Mouse (Mus musculus): ENCODE measurements around the gene Prn. TPM values are rescaled to one million over a fixed set of nuclear protein-coding genes. Genes with fewer than 3 reads are reported as not detected.

The Prn gene
- polyA plus RNA-seq, 1 experiment from 2014 or later: not detected

GRCm38 (mm10) chr2:131886503-131887160, 23.1 kb upstream of the Prn start:
- 55% methylated on average over 6 of the region's 6 CpGs for WGBS (ENCODE audit: insufficient replicate concordance)
- H3K4me1 ChIP-seq (replicated peaks): peaks cover 6% of the 10 kb centered on the region; the same call in 1 of the 2 replicates
- H3K9me3 ChIP-seq (replicated peaks): no peaks in the 10 kb centered on the region
- no peak overlapping the region for H3K4me3 ChIP-seq (replicated peaks)
- ATAC-seq (ENCODE audit: insufficient read depth): no peak
- H3K27me3 ChIP-seq: peaks cover 48% of the 10 kb centered on the region
- no peak overlapping the region for H3K4me2 ChIP-seq
- H3K27ac ChIP-seq (replicated peaks): no peak overlapping the region
- H3K36me3 ChIP-seq (replicated peaks): no peaks in the 10 kb centered on the region
- no peak overlapping the region for H3K9ac ChIP-seq

GRCm38 (mm10) chr2:131888233-131888632, 21.5 kb upstream of the Prn start:
- Histone ChIP-seq H3K27ac (replicated peaks) (no peak overlapping the region), H3K9me3 (replicated peaks) (no peaks in the 10 kb centered on the region), H3K4me3 (replicated peaks) (no peak overlapping the region), H3K27me3 (peaks cover 41% of the 10 kb centered on the region), H3K9ac (no peak overlapping the region), H3K36me3 (replicated peaks) (no peaks in the 10 kb centered on the region), H3K4me1 (replicated peaks) (peaks cover 14% of the 10 kb centered on the region; the same call in 1 of the 2 replicates), H3K4me2 (no peak overlapping the region)
- 14% methylated on average over 7 of the region's 7 CpGs for WGBS (ENCODE audit: insufficient replicate concordance)
- no peak for ATAC-seq (ENCODE audit: insufficient read depth)

GRCm38 (mm10) chr2:131892534-131892933, 17.2 kb upstream of the Prn start:
- Histone ChIP-seq H3K9me3 (replicated peaks) (no peaks in the 10 kb centered on the region), H3K4me1 (replicated peaks) (peaks cover 14% of the 10 kb centered on the region; the same call in 1 of the 2 replicates), H3K9ac (no peak overlapping the region), H3K36me3 (replicated peaks) (no peaks in the 10 kb centered on the region), H3K27ac (replicated peaks) (no peak overlapping the region), H3K4me3 (replicated peaks) (no peak overlapping the region), H3K27me3 (peaks cover 15% of the 10 kb centered on the region), H3K4me2 (no peak overlapping the region)
- 46% methylated on average over 5 of the region's 5 CpGs for WGBS (ENCODE audit: insufficient replicate concordance)
- no peak for ATAC-seq (ENCODE audit: insufficient read depth)

GRCm38 (mm10) chr2:131895106-131895505, 14.7 kb upstream of the Prn start:
- WGBS (ENCODE audit: insufficient replicate concordance): 59% methylated on average over 2 of the region's 2 CpGs
- no peak overlapping the region for H3K9ac ChIP-seq
- no peak for ATAC-seq (ENCODE audit: insufficient read depth)
- H3K27ac ChIP-seq (replicated peaks): no peak overlapping the region
- no peak overlapping the region for H3K4me3 ChIP-seq (replicated peaks)
- 0 out of 2 replicates have a peak, but pooled peaks cover 8% of the 10 kb centered on the region for H3K4me1 ChIP-seq (replicated peaks)
- no peaks in the 10 kb centered on the region for H3K36me3 ChIP-seq (replicated peaks)
- H3K4me2 ChIP-seq: no peak overlapping the region
- H3K9me3 ChIP-seq (replicated peaks): no peaks in the 10 kb centered on the region
- H3K27me3 ChIP-seq: peaks cover 4% of the 10 kb centered on the region; the same call in 1 of the 2 replicates

GRCm38 (mm10) chr2:131896011-131896410, 13.7 kb upstream of the Prn start:
- peaks cover 6% of the 10 kb centered on the region; the same call in 1 of the 2 replicates for H3K27me3 ChIP-seq
- H3K4me3 ChIP-seq (replicated peaks): no peak overlapping the region
- H3K9me3 ChIP-seq (replicated peaks): no peaks in the 10 kb centered on the region
- no peak overlapping the region for H3K9ac ChIP-seq
- H3K36me3 ChIP-seq (replicated peaks): no peaks in the 10 kb centered on the region
- 0 out of 2 replicates have a peak, but pooled peaks cover 14% of the 10 kb centered on the region for H3K4me1 ChIP-seq (replicated peaks)
- ATAC-seq (ENCODE audit: insufficient read depth): no peak
- H3K4me2 ChIP-seq: no peak overlapping the region
- 84% methylated on average over 4 of the region's 4 CpGs for WGBS (ENCODE audit: insufficient replicate concordance)
- H3K27ac ChIP-seq (replicated peaks): no peak overlapping the region

GRCm38 (mm10) chr2:131897336-131898109, 12.2 kb upstream of the Prn start:
- no peaks in the 10 kb centered on the region for H3K9me3 ChIP-seq (replicated peaks)
- no peak overlapping the region for H3K4me3 ChIP-seq (replicated peaks)
- no peak overlapping the region for H3K27ac ChIP-seq (replicated peaks)
- 81% methylated on average over 12 of the region's 12 CpGs for WGBS (ENCODE audit: insufficient replicate concordance)
- H3K9ac ChIP-seq: no peak overlapping the region
- peaks cover 6% of the 10 kb centered on the region; the same call in 1 of the 2 replicates for H3K27me3 ChIP-seq
- no peak for ATAC-seq (ENCODE audit: insufficient read depth)
- H3K4me1 ChIP-seq (replicated peaks): 0 out of 2 replicates have a peak, but pooled peaks cover 7% of the 10 kb centered on the region
- no peaks in the 10 kb centered on the region for H3K36me3 ChIP-seq (replicated peaks)
- no peak overlapping the region for H3K4me2 ChIP-seq

GRCm38 (mm10) chr2:131902423-131902822, 7.3 kb upstream of the Prn start:
- no peak overlapping the region for H3K4me2 ChIP-seq
- ATAC-seq (ENCODE audit: insufficient read depth): no peak
- H3K9ac ChIP-seq: no peak overlapping the region
- no peaks in the 10 kb centered on the region for H3K36me3 ChIP-seq (replicated peaks)
- H3K27ac ChIP-seq (replicated peaks): no peak overlapping the region
- no peak overlapping the region for H3K4me3 ChIP-seq (replicated peaks)
- peaks cover 51% of the 10 kb centered on the region for H3K4me1 ChIP-seq (replicated peaks)
- peaks cover 6% of the 10 kb centered on the region; the same call in 1 of the 2 replicates for H3K27me3 ChIP-seq
- H3K9me3 ChIP-seq (replicated peaks): no peaks in the 10 kb centered on the region
- 65% methylated on average over 3 of the region's 3 CpGs for WGBS (ENCODE audit: insufficient replicate concordance)

GRCm38 (mm10) chr2:131902867-131903266, 6.9 kb upstream of the Prn start:
- no peak overlapping the region for H3K4me2 ChIP-seq
- 0 out of 2 replicates have a peak overlapping the region, but pooled peaks have one; percentile 4 for H3K27ac ChIP-seq (replicated peaks)
- no peaks in the 10 kb centered on the region for H3K9me3 ChIP-seq (replicated peaks)
- no peaks in the 10 kb centered on the region for H3K36me3 ChIP-seq (replicated peaks)
- H3K4me1 ChIP-seq (replicated peaks): peaks cover 53% of the 10 kb centered on the region
- peaks cover 6% of the 10 kb centered on the region; the same call in 1 of the 2 replicates for H3K27me3 ChIP-seq
- 26% methylated on average over 8 of the region's 8 CpGs for WGBS (ENCODE audit: insufficient replicate concordance)
- no peak overlapping the region for H3K4me3 ChIP-seq (replicated peaks)
- no peak overlapping the region for H3K9ac ChIP-seq
- ATAC-seq (ENCODE audit: insufficient read depth): no peak

- Histone ChIP-seq H3K9ac (no peak overlapping the region), H3K9me3 (replicated peaks) (no peaks in the 10 kb centered on the region), H3K36me3 (replicated peaks) (no peaks in the 10 kb centered on the region), H3K4me3 (replicated peaks) (no peak overlapping the region), H3K27ac (replicated peaks) (peak overlapping the region; percentile 90), H3K27me3 (peaks cover 3% of the 10 kb centered on the region; the same call in 1 of the 2 replicates), H3K4me2 (peak overlapping the region; percentile 54), H3K4me1 (replicated peaks) (peaks cover 68% of the 10 kb centered on the region)
- peak; percentile 88 for ATAC-seq (ENCODE audit: insufficient read depth)
- WGBS (ENCODE audit: insufficient replicate concordance): 12% methylated on average over 5 of the region's 5 CpGs
Observed at GRCm38 (mm10) chr2:131905025-131905424, 4.7 kb upstream of the Prn start.

- 0 out of 2 replicates have a peak overlapping the region, but pooled peaks have one; percentile 9 for H3K9ac ChIP-seq
- no peaks in the 10 kb centered on the region for H3K9me3 ChIP-seq (replicated peaks)
- H3K36me3 ChIP-seq (replicated peaks): no peaks in the 10 kb centered on the region
- H3K27me3 ChIP-seq: peaks cover under 1% of the 10 kb centered on the region; the same call in 1 of the 2 replicates
- H3K27ac ChIP-seq (replicated peaks): peak overlapping the region; percentile 90
- ATAC-seq (ENCODE audit: insufficient read depth): no peak
- peaks cover 66% of the 10 kb centered on the region for H3K4me1 ChIP-seq (replicated peaks)
- H3K4me2 ChIP-seq: peak overlapping the region; percentile 54
- no peak overlapping the region for H3K4me3 ChIP-seq (replicated peaks)
- 38% methylated on average over 6 of the region's 6 CpGs for WGBS (ENCODE audit: insufficient replicate concordance)
Observed at GRCm38 (mm10) chr2:131905776-131906175, 4.0 kb upstream of the Prn start.

- H3K9me3 ChIP-seq (replicated peaks): no peaks in the 10 kb centered on the region
- peak overlapping the region; percentile 90; the same call in 1 of the 2 replicates for H3K27ac ChIP-seq (replicated peaks)
- no peak overlapping the region for H3K9ac ChIP-seq
- no peak for ATAC-seq (ENCODE audit: insufficient read depth)
- 84% methylated on average over 3 of the region's 3 CpGs for WGBS (ENCODE audit: insufficient replicate concordance)
- H3K4me3 ChIP-seq (replicated peaks): no peak overlapping the region
- H3K36me3 ChIP-seq (replicated peaks): no peaks in the 10 kb centered on the region
- peaks cover 71% of the 10 kb centered on the region for H3K4me1 ChIP-seq (replicated peaks)
- H3K27me3 ChIP-seq: no peaks in the 10 kb centered on the region
- H3K4me2 ChIP-seq: no peak overlapping the region
Observed at GRCm38 (mm10) chr2:131906266-131906665, 3.5 kb upstream of the Prn start.
